23 mouse cellular contexts compared by ENCODE assay signal in genomic region chr8:91106271-91106670, GRCm38 (mm10).
"Had no signal": no experiment of that assay in that cellular context is flagged by ENCODE, and none has a peak within 500 bp of the region (broad histone marks: within the 10 kb centered on the region; RNA-seq: fewer than 3 reads in every experiment).

No protein-coding gene starts in this region.

- H3K4me1 ChIP-seq: limb, embryonic 10.5 days; limb, embryonic 13.5 days; liver, embryonic 12.5 days; liver, embryonic 15.5 days; midbrain, embryonic 12.5 days; midbrain, embryonic 15.5 days; neural tube, embryonic 12.5 days; neural tube, embryonic 15.5 days; stomach, embryonic 15.5 days had no signal

- H3K9ac ChIP-seq: limb, embryonic 13.5 days; liver, embryonic 12.5 days; liver, embryonic 15.5 days; midbrain, embryonic 12.5 days; midbrain, embryonic 15.5 days; neural tube, embryonic 12.5 days; neural tube, embryonic 15.5 days; stomach, embryonic 15.5 days had no signal

- ATAC-seq: intestine, postnatal 0 days; liver, embryonic 12.5 days; midbrain, embryonic 15.5 days had no signal

- H3K4me2 ChIP-seq: limb, embryonic 13.5 days; liver, embryonic 12.5 days; liver, embryonic 15.5 days; midbrain, embryonic 12.5 days; midbrain, embryonic 15.5 days; neural tube, embryonic 12.5 days; neural tube, embryonic 15.5 days; stomach, embryonic 15.5 days had no signal

- H3K4me3 ChIP-seq: layer of hippocampus, adult 2 months; limb, embryonic 10.5 days; limb, embryonic 13.5 days; liver, embryonic 12.5 days; liver, embryonic 15.5 days; midbrain, embryonic 12.5 days; midbrain, embryonic 15.5 days; neural tube, embryonic 12.5 days; neural tube, embryonic 15.5 days; stomach, embryonic 15.5 days had no signal

- DNase-seq: kidney, adult 2 months; kidney, postnatal 25 days; layer of hippocampus, adult 9-11 months; liver; right cerebral cortex, adult 18-20 months; right cerebral cortex, postnatal 25 days; spleen, adult 18-20 months; thymus, adult 2 months; thymus, postnatal 14 days; thymus, postnatal 4 days had no signal

- H3K27ac ChIP-seq: kidney, postnatal 0 days; layer of hippocampus, adult 2 months; limb, embryonic 10.5 days; limb, embryonic 13.5 days; liver, embryonic 12.5 days; liver, embryonic 15.5 days; macrophage; midbrain, embryonic 12.5 days; midbrain, embryonic 15.5 days; neural tube, embryonic 12.5 days; neural tube, embryonic 15.5 days; stomach, embryonic 15.5 days had no signal

- H3K9me3 ChIP-seq: limb, embryonic 10.5 days; limb, embryonic 13.5 days; liver, embryonic 12.5 days; liver, embryonic 15.5 days; midbrain, embryonic 12.5 days; midbrain, embryonic 15.5 days; neural tube, embryonic 12.5 days; neural tube, embryonic 15.5 days; stomach, embryonic 15.5 days had no signal

- H3K27me3 ChIP-seq: limb, embryonic 13.5 days; liver, embryonic 12.5 days; liver, embryonic 15.5 days; midbrain, embryonic 12.5 days; midbrain, embryonic 15.5 days; neural tube, embryonic 12.5 days; neural tube, embryonic 15.5 days; stomach, embryonic 15.5 days had no signal
